Mouse (Mus musculus) cortical plate, adult 2 months (tissue): ENCODE measurements around the gene Fndc10.

Source experiments
- CTCF ChIP-seq: fragments of 200-500 bp; IDR thresholded peaks from 2 replicates; pipeline ENCODE4 v1.5.1; 2011; ENCODE audit warnings: mild to moderate bottlenecking, control low read depth, low read length; ENCODE audit not compliant: insufficient read depth; ENCODE audit errors: extremely low read depth
- POLR2A ChIP-seq: fragments of 200-500 bp; IDR thresholded peaks from 2 replicates; pipeline ENCODE4 v1.6.1; 2011; ENCODE audit warnings: mild to moderate bottlenecking, low read length, control low read depth; ENCODE audit not compliant: insufficient read depth; ENCODE audit errors: extremely low read depth

DNA sequence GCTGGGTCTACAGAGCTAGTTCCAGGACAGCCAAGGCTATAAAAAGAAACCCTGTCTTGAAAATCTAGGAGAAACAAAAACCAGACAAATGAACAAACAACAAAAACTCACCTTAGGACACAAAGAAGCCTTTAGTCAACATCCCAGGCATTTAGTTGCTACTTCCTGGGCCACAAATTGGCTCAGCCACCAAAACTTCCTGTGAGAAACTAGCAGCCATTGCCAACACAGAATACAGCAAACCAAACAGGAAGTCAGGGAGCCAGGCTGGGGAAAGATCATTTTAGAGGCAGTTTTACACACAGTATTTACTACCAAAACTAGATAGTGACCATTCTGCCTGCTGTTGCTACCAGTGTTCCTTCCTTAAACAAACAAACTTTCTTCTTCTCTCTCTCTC, 27.2 kb upstream of the Fndc10 start:
- no peak for TF ChIP-seq CTCF
- TF ChIP-seq POLR2A: no peak
